Mouse (Mus musculus) adrenal gland, postnatal 36 days (tissue): ENCODE data around the gene Cdk17. TPM values are rescaled to one million over a fixed set of nuclear protein-coding genes. Genes with fewer than 3 reads are reported as not detected.

Experiments used
- DNase-seq, 2 experiments: peaks; one replicate each; pipeline ENCODE4 v3.0.0; 2021; ENCODE audit warnings: mixed read lengths in 1 of 2
- microRNA-seq: library from miRNA; unstranded; fragments of <30 nt; microRNA quantifications from one replicate; pipeline ENCODE4 v1.2.0, GENCODE M21; 2021
- total RNA-seq, 2 experiments: library from RNA; stranded (reverse); gene quantifications; 2 replicates each; pipeline ENCODE4 v1.2.3; 2021

The Cdk17 gene
- total RNA-seq, 2 experiments from 2014 or later, result 24.1 to 25.7 TPM

- peak; percentile 77 for DNase-seq
These were observed 127.7 kb downstream of the Cdk17 start for GRCm38 (mm10) chr10:93288336-93288735.

- no peak for DNase-seq
These were observed 128.7 kb downstream of the Cdk17 start for GRCm38 (mm10) chr10:93289404-93289803.

GRCm38 (mm10) chr10:93291352-93291751 is 130.7 kb downstream of the Cdk17 start:
- peak; percentile 66 to 73 for DNase-seq

- DNase-seq, result peak; percentile 88
These were observed 131.2 kb downstream of the Cdk17 start for GRCm38 (mm10) chr10:93291843-93292242.

GRCm38 (mm10) chr10:93293621-93294020 is 132.9 kb downstream of the Cdk17 start:
- DNase-seq, result no peak

- DNase-seq, result no peak
These were observed 134.0 kb downstream of the Cdk17 start for GRCm38 (mm10) chr10:93294547-93295219.

- no peak for DNase-seq
These were observed 137.1 kb downstream of the Cdk17 start for GRCm38 (mm10) chr10:93297774-93298173.

GRCm38 (mm10) chr10:93298208-93298607 is 137.5 kb downstream of the Cdk17 start:
- DNase-seq, result no peak

GRCm38 (mm10) chr10:93301831-93302230 is 141.2 kb downstream of the Cdk17 start:
- no peak for DNase-seq

- DNase-seq, result no peak
These were observed 142.6 kb downstream of the Cdk17 start for GRCm38 (mm10) chr10:93303231-93303630.

- DNase-seq, result no peak
These were observed 145.3 kb downstream of the Cdk17 start for GRCm38 (mm10) chr10:93305946-93306345.

GRCm38 (mm10) chr10:93306367-93306766 is 145.7 kb downstream of the Cdk17 start:
- no peak for DNase-seq

- DNase-seq, result peak; percentile 59 to 73
These were observed 148.7 kb downstream of the Cdk17 start for GRCm38 (mm10) chr10:93309131-93309933.

- peak in 1 of 2 experiments; percentile 66 for DNase-seq
These were observed 149.4 kb downstream of the Cdk17 start for GRCm38 (mm10) chr10:93309934-93310621.

GRCm38 (mm10) chr10:93310721-93311411 is 150.2 kb downstream of the Cdk17 start, which contains the start of gene Elk3:
Gene Elk3, minus strand, starts transcription at chr10:93311135.
- peak; percentile 59 to 75 for DNase-seq

- DNase-seq, result no peak
These were observed 150.9 kb downstream of the Cdk17 start for GRCm38 (mm10) chr10:93311576-93311975.

Small RNA genes lying within 50 kb of the gene (microRNA-seq; reads per million reads assigned to microRNA genes)
- not detected for gene Mir1931

Other genes starting within 250 kb of the Cdk17 start
- gene Cfap54, start 79.3 kb upstream of the Cdk17 start, total RNA-seq, result 1 to 10 TPM; 5.5 TPM
- gene Elk3, start 150.3 kb downstream of the Cdk17 start, total RNA-seq, result 10 to 100 TPM; 40.2 to 42.0 TPM